Mouse (Mus musculus) inflammation-experienced regulatory T-cells, adult 6 months (primary cell): ENCODE results near the gene Bpifc. TPM values are rescaled to one million over a fixed set of nuclear protein-coding genes. Genes with fewer than 3 reads are reported as not detected.

Source experiments
- ATAC-seq: one replicate; pipeline ENCODE4 v1.8.0; 2017
- polyA plus RNA-seq, 3 experiments: library from polyadenylated mRNA; unstranded; fragments of 100-300 nt; shearing (Covaris generic); gene quantifications; one replicate each; pipeline ENCODE4 v1.2.1; 2017

The Bpifc gene
- polyA plus RNA-seq, 3 experiments from 2014 or later: not detected

DNA sequence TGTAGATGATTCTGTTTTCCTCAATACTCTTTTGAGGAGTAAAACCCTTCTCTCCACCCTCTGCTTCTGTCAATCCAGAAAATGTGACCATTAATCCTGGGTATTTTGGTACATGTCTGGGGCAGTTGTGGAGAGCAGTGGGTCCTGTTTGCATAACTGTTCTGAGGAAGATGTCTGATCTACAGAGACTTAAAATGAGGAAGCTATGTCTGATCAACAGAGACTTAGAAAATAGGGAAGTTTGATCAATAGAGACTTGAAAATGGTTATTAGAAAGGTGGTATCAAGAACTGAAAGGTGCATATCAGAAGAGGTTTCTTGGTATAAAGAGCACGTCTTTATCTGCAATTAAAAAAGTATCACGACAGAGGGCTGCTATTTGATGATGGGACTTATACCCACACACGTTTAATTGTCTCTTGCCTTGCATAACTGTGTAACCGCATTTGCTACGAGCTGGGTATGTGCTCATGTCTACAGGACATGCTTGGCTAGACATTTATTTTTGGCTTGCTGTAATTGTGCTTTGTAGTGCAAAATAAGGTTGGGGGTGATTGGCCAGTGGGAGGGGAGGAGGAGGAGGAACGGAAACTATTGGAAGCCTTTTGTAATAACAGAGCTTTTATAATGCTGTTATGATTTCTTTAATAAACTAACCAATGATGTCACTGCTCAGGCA lies 59.8 kb downstream of the Bpifc start:
- no peak for ATAC-seq

DNA sequence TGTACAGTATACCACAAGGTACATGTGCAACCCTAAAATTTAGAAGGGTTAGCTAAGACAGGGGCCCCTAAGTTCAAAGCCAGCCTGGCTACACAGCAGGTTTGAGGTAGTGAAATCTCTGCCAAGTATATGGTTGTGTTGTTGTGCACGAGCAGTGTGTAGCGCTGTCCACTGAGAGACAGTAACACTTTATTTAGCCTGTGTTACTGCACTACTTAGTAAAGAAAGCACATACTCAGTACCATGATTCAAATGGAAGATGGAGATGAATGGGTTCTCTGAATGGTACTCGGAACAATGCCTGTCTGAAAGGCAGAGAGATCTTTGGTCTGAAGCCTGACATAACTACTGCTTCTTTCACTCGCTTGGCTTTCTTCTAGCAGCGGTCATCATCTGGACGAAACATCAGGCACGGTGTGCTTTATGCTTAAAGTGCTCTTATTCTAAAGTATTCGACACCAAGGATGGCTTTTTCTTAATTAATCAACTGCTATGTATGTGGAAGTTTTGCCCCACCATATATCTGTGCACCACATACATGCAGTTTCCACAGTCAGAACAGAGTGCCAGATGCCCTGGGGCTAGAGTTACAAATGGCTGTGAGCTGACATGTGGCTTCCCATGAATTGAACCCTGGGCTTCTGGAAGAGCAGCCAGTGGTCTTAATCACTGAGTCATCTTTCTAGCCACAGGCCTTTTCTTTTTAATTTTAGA lies 63.1 kb downstream of the Bpifc start:
- no peak for ATAC-seq

DNA sequence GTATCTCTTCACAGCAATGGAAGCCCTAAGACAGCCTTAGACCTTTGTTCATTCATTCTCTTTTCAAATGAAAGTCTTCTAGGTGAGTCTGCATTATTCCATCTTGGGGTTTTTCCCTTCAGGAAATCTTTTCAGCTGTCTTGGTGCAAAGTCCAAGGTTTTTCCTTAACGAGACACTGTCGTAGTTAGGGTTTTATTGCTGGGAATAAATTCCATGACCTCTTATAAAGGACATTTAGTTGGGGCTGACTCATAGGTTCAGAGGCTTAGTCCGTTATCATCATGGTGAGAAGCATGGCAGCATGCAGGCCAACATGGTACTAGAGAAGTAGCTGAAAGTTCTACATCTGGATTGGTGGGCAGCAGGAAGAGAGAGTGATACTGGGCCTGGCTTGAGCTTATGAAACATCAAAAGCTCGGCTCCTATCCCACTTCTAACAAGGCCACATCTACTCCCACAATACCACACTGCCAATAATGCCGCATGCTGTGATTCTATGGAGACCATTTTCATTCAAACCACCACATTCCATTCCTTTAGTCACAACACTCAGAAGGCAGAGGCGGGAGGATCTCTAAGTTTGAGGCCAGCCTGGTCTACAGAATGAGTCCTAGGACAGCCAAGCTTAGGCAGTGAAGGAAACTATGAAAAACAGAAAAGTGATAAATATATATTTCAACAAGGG lies 75.3 kb downstream of the Bpifc start:
- ATAC-seq: no peak

DNA sequence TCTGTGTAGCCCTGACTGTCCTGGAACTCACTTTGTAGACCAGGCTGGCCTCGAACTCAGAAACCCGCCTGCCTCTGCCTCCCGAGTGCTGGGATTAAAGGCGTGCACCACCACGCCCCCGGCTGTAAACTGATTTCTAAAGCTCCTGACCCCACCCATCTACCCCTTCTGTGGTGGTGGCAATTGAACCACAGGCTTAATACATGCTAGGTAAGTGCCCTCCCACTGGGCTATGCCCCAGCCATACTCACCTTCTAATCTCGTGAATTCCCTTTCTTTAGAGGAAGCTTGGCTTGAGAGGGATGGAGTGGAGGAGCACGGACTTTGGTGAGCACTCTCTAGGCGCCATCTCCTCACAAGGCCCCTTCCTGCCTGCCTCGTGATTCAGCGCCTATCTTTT lies 81.7 kb downstream of the Bpifc start:
- ATAC-seq: no peak

DNA sequence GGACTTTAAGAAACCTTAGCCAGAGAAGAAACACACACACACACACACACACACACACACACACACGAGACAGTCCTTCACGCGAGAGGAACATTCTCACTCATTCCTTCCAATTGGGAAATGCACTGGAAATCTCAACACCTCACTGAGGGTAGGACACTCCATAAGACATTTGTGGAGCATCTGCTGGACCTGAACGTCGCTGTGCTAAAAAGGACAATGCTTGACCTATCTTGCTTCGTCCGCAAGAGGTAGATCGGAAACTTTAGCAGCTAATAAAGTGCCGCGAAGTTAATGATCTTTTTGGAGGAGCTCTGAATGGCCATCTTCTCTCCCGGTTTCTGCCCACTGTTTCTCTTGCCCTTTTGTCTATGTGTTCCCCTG lies 82.5 kb downstream of the Bpifc start:
- ATAC-seq: no peak

DNA sequence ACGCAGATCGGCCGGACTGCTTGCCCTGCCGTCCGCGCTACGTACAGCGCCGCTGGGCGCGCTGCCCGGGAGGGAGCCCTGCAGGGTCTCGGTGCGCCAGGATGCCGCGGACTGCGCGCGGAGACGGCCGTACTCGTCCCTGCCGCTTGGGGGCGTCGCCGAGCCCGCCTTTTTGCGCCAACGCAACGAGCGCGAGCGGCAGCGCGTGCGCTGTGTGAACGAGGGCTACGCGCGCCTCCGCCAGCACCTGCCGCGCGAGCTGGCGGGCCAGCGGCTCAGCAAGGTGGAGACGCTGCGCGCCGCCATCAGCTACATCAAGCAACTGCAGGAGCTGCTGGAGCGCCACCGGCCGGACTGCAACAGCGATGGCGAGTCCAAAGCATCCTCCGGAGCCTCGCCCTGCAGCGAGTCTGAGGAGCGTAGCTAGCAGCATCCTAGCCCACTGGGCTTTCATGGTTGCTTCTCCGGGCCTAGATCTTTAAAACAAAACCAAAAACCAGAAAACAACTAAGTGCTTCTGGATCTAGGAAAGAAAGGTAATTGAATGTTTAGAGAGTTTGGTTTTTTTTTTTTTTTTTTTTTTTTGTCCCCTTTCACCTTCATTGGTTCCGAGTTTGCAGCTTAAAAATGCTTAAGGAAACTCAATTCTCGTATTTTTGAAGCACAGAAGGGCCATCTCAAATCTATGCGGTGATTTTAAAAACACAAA lies 83.0 kb downstream of the Bpifc start:
- ATAC-seq: peak; percentile 84

DNA sequence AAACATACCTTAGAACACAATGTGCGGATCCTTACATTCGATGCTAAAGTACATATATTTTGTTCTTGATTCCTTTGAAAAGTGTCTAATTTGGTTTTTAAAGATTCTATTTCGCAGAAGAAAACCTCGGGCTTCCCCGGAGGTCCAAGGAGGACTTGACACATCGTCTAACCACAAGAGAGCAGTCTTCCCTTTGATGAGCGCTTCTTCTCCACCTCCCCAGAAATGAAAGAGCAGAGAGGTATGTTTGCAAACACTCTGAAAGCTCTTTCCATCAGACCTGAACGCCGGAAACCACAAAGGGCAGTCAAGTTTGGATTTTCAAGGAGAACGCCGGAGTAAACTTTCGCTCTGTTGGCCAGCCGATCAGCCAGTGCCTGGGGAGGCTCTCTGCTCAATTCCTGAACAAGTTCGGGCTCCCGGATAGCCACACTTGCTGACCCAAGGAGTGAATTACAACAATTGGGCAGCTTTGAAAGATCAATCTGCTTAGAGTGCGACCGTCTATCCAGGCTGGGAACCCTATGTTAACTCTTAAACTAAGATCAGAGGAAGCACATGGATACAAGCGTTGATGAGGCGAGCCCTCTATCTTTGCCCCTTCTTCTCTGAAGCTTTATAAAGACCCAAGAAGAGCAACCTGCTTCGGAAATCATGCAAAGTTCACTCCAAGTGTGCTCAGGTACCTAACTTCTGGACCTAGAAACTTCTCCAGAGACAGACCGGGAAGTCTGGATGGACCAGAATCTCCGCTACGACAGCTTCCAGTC lies 83.8 kb downstream of the Bpifc start, which contains the start of gene Ascl4:
TSS of gene Ascl4 (plus strand) at position 6 of the 770 bp plus-strand sequence.
- peak; percentile 45 for ATAC-seq

DNA sequence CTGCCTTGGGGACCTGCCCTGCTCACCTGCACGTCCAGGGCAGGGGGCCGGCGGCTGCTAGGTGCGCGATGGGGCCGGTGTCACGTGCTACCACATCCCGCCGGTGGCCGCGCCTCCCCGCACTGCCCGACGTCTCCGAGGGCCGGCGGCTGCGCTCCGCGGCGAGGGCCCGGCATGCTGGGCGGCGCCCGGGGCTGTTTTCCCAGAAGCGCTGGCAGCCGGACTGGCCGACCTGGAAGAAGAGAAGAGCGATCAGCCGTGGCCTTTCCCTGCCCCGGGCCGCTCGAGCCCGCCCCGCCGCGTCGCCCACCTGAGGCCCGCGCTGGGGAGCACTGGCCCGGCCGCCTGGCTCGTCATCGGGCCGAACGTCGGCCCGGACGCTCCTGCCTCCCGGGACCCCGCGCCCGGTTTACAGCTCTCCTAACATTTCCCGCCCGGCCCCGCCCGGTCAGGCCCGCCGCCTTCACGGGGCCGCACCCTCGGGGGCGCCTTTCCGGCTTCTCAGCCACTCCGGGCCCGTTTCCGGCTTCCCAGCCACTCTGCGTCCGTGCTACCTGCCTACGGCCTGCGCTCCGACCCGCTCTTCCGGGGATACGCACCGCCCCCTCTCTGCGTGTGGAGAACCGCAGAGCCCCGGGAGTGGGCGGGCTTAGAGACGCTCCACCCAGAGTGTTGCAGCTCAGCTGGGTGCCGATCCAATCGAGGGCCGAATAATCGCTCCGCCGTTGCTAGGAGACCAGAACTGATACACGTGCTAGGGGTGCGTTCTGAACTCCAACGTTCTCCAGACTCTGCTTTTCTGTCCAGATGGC lies 95.0 kb downstream of the Bpifc start, which contains the start of gene Prdm4:
TSS of gene Prdm4 (minus strand) at position 645 of the 812 bp plus-strand sequence.
- peak; percentile 99 for ATAC-seq

Other genes with a start within 250 kb of the Bpifc start
- 10 to 100 TPM; 40.3 to 46.4 (median 40.7) TPM for gene Pwp1, start 182.4 kb downstream of the Bpifc start, polyA plus RNA-seq
- gene Prdm4, start 94.8 kb downstream of the Bpifc start, polyA plus RNA-seq: 1 to 10 TPM; 4.2 to 7.1 (median 6.1) TPM
- gene Ascl4, start 84.2 kb downstream of the Bpifc start, polyA plus RNA-seq: under 1 TPM in 2 of 3 experiments, not detected in 1; 0.29 to 0.39 TPM
- gene Rtcb, start 54.1 kb downstream of the Bpifc start, polyA plus RNA-seq: 100 to 1,000 TPM; 135 to 170 (median 165) TPM
- gene Fbxo7, start 10.1 kb upstream of the Bpifc start, polyA plus RNA-seq: 10 to 100 TPM; 37.0 to 46.3 (median 40.5) TPM